Comparison of ENCODE assay signal across 21 mouse cellular contexts in the genomic region with DNA sequence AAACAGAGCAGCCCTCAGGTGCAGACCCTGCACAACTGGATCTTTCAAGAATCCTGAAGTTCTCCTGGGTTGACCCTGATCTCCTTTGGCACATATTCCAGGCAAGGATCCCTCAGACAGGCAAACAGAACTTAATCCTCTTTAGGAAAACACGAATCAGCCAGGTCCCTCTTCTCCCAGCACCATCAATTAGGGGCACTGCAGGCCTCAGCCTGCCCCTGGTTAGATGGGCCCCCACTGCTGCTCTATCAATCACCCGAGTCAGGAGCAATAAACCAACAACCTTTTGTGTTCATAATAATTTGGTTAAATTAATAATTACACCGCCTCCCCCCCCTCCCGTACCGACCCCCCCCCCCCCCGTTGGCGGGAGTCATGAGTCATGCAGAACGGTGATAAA.
DNase-seq lines count a peak whose midpoint lies in the region; ATAC-seq and TF ChIP-seq lines count a peak whose summit lies in the region.
"Had no signal": no experiment of that assay in that cellular context is flagged by ENCODE, and none has a peak within 500 bp of the region (broad histone marks: within the 10 kb centered on the region; RNA-seq: fewer than 3 reads in every experiment).

No protein-coding gene starts in this region.

- no peak for TF ChIP-seq EP300 in stomach, postnatal 0 days (optimal IDR thresholded peaks at IDR 0.05)

- no peaks in the 10 kb centered on the region for H3K4me1 ChIP-seq in stomach, postnatal 0 days (replicated peaks; ENCODE audit: control insufficient read depth, insufficient read depth)
- H3K4me1 ChIP-seq: heart, embryonic 12.5 days had no signal

- intact Hi-C loops in heart, postnatal 25 days (cut with DNase I): no loop called here

- 16% methylated on average over 8 of the region's 8 CpGs for WGBS in stomach, postnatal 0 days

- peak overlapping the region; percentile 51; the same call in 1 of the 2 replicates for H3K27ac ChIP-seq in layer of hippocampus, adult 2 months
- H3K27ac ChIP-seq in stomach, postnatal 0 days (replicated peaks): no peak overlapping the region
- H3K27ac ChIP-seq: embryonic facial prominence, embryonic 12.5 days; forebrain, embryonic 12.5 days; hindbrain, embryonic 12.5 days; hindbrain, postnatal 0 days had no signal

- no peaks in the 10 kb centered on the region for H3K27me3 ChIP-seq in stomach, postnatal 0 days (ENCODE audit: control insufficient read depth, insufficient read depth, low read length)
- H3K27me3 ChIP-seq: CH12.LX, Patski had no signal

- no peak overlapping the region for H3K9ac ChIP-seq in stomach, postnatal 0 days (ENCODE audit: low read length)
- H3K9ac ChIP-seq: embryonic facial prominence, embryonic 12.5 days; forebrain, embryonic 12.5 days; heart, embryonic 12.5 days; hindbrain, embryonic 12.5 days had no signal

- TF ChIP-seq CTCF in layer of hippocampus, adult 2 months (conservative IDR thresholded peaks at IDR 0.05): no peak
- TF ChIP-seq CTCF in stomach, postnatal 0 days (IDR thresholded peaks at IDR 0.05; ENCODE audit: low read depth): no peak

- H3K36me3 ChIP-seq in stomach, postnatal 0 days (ENCODE audit: control insufficient read depth, insufficient read depth, low read length): no peaks in the 10 kb centered on the region
- H3K36me3 ChIP-seq: embryonic facial prominence, embryonic 12.5 days; forebrain, embryonic 12.5 days; heart, embryonic 12.5 days; hindbrain, embryonic 12.5 days had no signal

- no peak overlapping the region for H3K4me2 ChIP-seq in stomach, postnatal 0 days (replicated peaks; ENCODE audit: low read depth)
- H3K4me2 ChIP-seq: embryonic facial prominence, embryonic 12.5 days; forebrain, embryonic 12.5 days; heart, embryonic 12.5 days; hindbrain, embryonic 12.5 days had no signal

- H3K4me3 ChIP-seq in layer of hippocampus, adult 2 months: no peak overlapping the region
- no peak overlapping the region for H3K4me3 ChIP-seq in stomach, postnatal 0 days (ENCODE audit: low read depth, low read length)
- H3K4me3 ChIP-seq: embryonic facial prominence, embryonic 12.5 days; forebrain, embryonic 12.5 days; heart, embryonic 12.5 days; hindbrain, embryonic 12.5 days had no signal

- DNase-seq in heart, adult 11 months: peak; percentile 27
- no peak for DNase-seq in heart, postnatal 25 days (ENCODE audit: low spot score)
- no peak for DNase-seq in layer of hippocampus, adult 2 months (ENCODE audit: low spot score in 2 of 2)
- DNase-seq in layer of hippocampus, adult 9-11 months: no peak
- peak; percentile 8 for DNase-seq in urinary bladder, postnatal 14 days (ENCODE audit: low spot score)
- no peak for DNase-seq in urinary bladder, postnatal 4 days (ENCODE audit: low spot score in 2 of 2)
- peak; percentile 21 for DNase-seq in stomach, postnatal 0 days (ENCODE audit: low spot score)
- DNase-seq: adrenal gland, postnatal 14 days; cerebellum, adult 11-12 months; cerebellum, adult 9-10 months; cerebellum, postnatal 25 days; gastrocnemius, postnatal 14 days; heart, postnatal 36 days had no signal

- no peaks in the 10 kb centered on the region for H3K9me3 ChIP-seq in stomach, postnatal 0 days (ENCODE audit: control insufficient read depth, low read length)
- H3K9me3 ChIP-seq: embryonic facial prominence, embryonic 12.5 days; forebrain, embryonic 12.5 days; heart, embryonic 12.5 days; hindbrain, embryonic 12.5 days had no signal

- ATAC-seq in stomach, postnatal 0 days (ENCODE audit: low FRiP score, low TSS enrichment): no peak
- ATAC-seq: activated CD4-positive, CD25-positive, alpha-beta regulatory T cell, adult 4 months; hindbrain, postnatal 0 days; Patski had no signal

Comparison
In these comparisons a context has a peak if more than half of its experiments do, and no peak if none do; other contexts are left out.
1. DNase-seq: peak in heart, adult 11 months (single experiment), urinary bladder, postnatal 14 days (single experiment) and stomach, postnatal 0 days (single experiment); none in heart, postnatal 25 days (single experiment), layer of hippocampus, adult 2 months (0 of 2), layer of hippocampus, adult 9-11 months (single experiment) and urinary bladder, postnatal 4 days (0 of 2).